Mouse (Mus musculus): ENCODE results near the gene Tor3a. TPM values are rescaled to one million over a fixed set of nuclear protein-coding genes. Genes with fewer than 3 reads are reported as not detected.

The Tor3a gene
- polyA plus RNA-seq, 2 experiments, result 2.2 to 3.0 TPM

GRCm38 (mm10) chr1:156642813-156643212 lies 31.3 kb downstream of the Tor3a start:
- no peak for ATAC-seq (ENCODE audit: insufficient read depth)

GRCm38 (mm10) chr1:156641808-156642207 lies 32.3 kb downstream of the Tor3a start:
- DNase-seq (ENCODE audit: low read depth in 3 of 3, low spot score in 3 of 3) (no peak), ATAC-seq (ENCODE audit: insufficient read depth) (0 out of 2 replicates have a peak, but pooled peaks have one; percentile 41)
- 35% methylated on average over 10 of the region's 10 CpGs for WGBS (ENCODE audit: insufficient replicate concordance)
- no peaks in the 10 kb centered on the region for H3K9me3 ChIP-seq (ENCODE audit: control insufficient read depth, low read length)
- no peak overlapping the region for H3K4me3 ChIP-seq (ENCODE audit: insufficient read depth in 1 of 2, low read depth in 2 of 2, low read length in 2 of 2)
- no peak overlapping the region for H3K27ac ChIP-seq
- no peak overlapping the region for H3K4me2 ChIP-seq (ENCODE audit: low read depth)
- H3K36me3 ChIP-seq (replicated peaks; ENCODE audit: control insufficient read depth, insufficient read depth, low read depth), result no peaks in the 10 kb centered on the region
- TF ChIP-seq EP300 (IDR thresholded peaks at IDR 0.05; ENCODE audit: low read depth), result no peak
- no peak for TF ChIP-seq CTCF (IDR thresholded peaks at IDR 0.05; ENCODE audit: low read depth)
- H3K27me3 ChIP-seq (ENCODE audit: control insufficient read depth, insufficient read depth, low read length), result no peaks in the 10 kb centered on the region
- H3K9ac ChIP-seq (replicated peaks), result no peak overlapping the region
- H3K4me1 ChIP-seq (replicated peaks; ENCODE audit: control insufficient read depth in 2 of 2, insufficient read depth in 2 of 2, low read length in 1 of 2), result no peaks in the 10 kb centered on the region

More at GRCm38 (mm10) chr1:156642813-156643212, 31.3 kb downstream of the Tor3a start:
- no peak for DNase-seq (ENCODE audit: low read depth in 3 of 3, low spot score in 3 of 3)
- H3K27me3 ChIP-seq (ENCODE audit: control insufficient read depth, insufficient read depth, low read length), result no peaks in the 10 kb centered on the region
- no peak overlapping the region for H3K9ac ChIP-seq (replicated peaks)
- no peaks in the 10 kb centered on the region for H3K4me1 ChIP-seq (replicated peaks; ENCODE audit: control insufficient read depth in 2 of 2, insufficient read depth in 2 of 2, low read length in 1 of 2)
- H3K4me2 ChIP-seq (ENCODE audit: low read depth), result no peak overlapping the region
- TF ChIP-seq CTCF (IDR thresholded peaks at IDR 0.05; ENCODE audit: low read depth) (no peak), EP300 (IDR thresholded peaks at IDR 0.05; ENCODE audit: low read depth) (no peak)
- H3K4me3 ChIP-seq (ENCODE audit: insufficient read depth in 1 of 2, low read depth in 2 of 2, low read length in 2 of 2), result no peak overlapping the region
- no peak overlapping the region for H3K27ac ChIP-seq
- no peaks in the 10 kb centered on the region for H3K9me3 ChIP-seq (ENCODE audit: control insufficient read depth, low read length)
- H3K36me3 ChIP-seq (replicated peaks; ENCODE audit: control insufficient read depth, insufficient read depth, low read depth), result no peaks in the 10 kb centered on the region
- WGBS (ENCODE audit: insufficient replicate concordance), result 48% methylated on average over 12 of the region's 12 CpGs

GRCm38 (mm10) chr1:156640577-156640976 lies 33.6 kb downstream of the Tor3a start:
- Histone ChIP-seq H3K4me1 (replicated peaks; ENCODE audit: control insufficient read depth in 2 of 2, insufficient read depth in 2 of 2, low read length in 1 of 2) (no peaks in the 10 kb centered on the region), H3K9ac (replicated peaks) (no peak overlapping the region), H3K9me3 (ENCODE audit: control insufficient read depth, low read length) (no peaks in the 10 kb centered on the region), H3K4me3 (ENCODE audit: insufficient read depth in 1 of 2, low read depth in 2 of 2, low read length in 2 of 2) (no peak overlapping the region), H3K4me2 (ENCODE audit: low read depth) (no peak overlapping the region), H3K27me3 (ENCODE audit: control insufficient read depth, insufficient read depth, low read length) (no peaks in the 10 kb centered on the region), H3K36me3 (replicated peaks; ENCODE audit: control insufficient read depth, insufficient read depth, low read depth) (no peaks in the 10 kb centered on the region; the same call in 1 of the 2 replicates), H3K27ac (no peak overlapping the region)
- DNase-seq (ENCODE audit: low read depth in 3 of 3, low spot score in 3 of 3) (no peak), ATAC-seq (ENCODE audit: insufficient read depth) (no peak)
- TF ChIP-seq EP300 (IDR thresholded peaks at IDR 0.05; ENCODE audit: low read depth) (no peak), CTCF (IDR thresholded peaks at IDR 0.05; ENCODE audit: low read depth) (peak; percentile 33; the same call in 1 of the 2 replicates)
- WGBS (ENCODE audit: insufficient replicate concordance), result 67% methylated on average over 4 of the region's 4 CpGs

- Histone ChIP-seq H3K27me3 (ENCODE audit: control insufficient read depth, insufficient read depth, low read length) (no peaks in the 10 kb centered on the region), H3K9ac (replicated peaks) (no peak overlapping the region), H3K9me3 (ENCODE audit: control insufficient read depth, low read length) (no peaks in the 10 kb centered on the region), H3K27ac (no peak overlapping the region), H3K4me3 (ENCODE audit: insufficient read depth in 1 of 2, low read depth in 2 of 2, low read length in 2 of 2) (no peak overlapping the region), H3K36me3 (replicated peaks; ENCODE audit: control insufficient read depth, insufficient read depth, low read depth) (peaks cover under 1% of the 10 kb centered on the region; the same call in 1 of the 2 replicates), H3K4me2 (ENCODE audit: low read depth) (no peak overlapping the region), H3K4me1 (replicated peaks; ENCODE audit: control insufficient read depth in 2 of 2, insufficient read depth in 2 of 2, low read length in 1 of 2) (no peaks in the 10 kb centered on the region)
- ATAC-seq (ENCODE audit: insufficient read depth), result no peak
- TF ChIP-seq CTCF (IDR thresholded peaks at IDR 0.05; ENCODE audit: low read depth) (no peak), EP300 (IDR thresholded peaks at IDR 0.05; ENCODE audit: low read depth) (no peak)
- 73% methylated on average over 5 of the region's 5 CpGs for WGBS (ENCODE audit: insufficient replicate concordance)
- DNase-seq (ENCODE audit: low read depth in 3 of 3, low spot score in 3 of 3), result no peak
Observed at GRCm38 (mm10) chr1:156639455-156639854, 34.7 kb downstream of the Tor3a start.

GRCm38 (mm10) chr1:156635148-156635547 lies 39.0 kb downstream of the Tor3a start:
- TF ChIP-seq CTCF (IDR thresholded peaks at IDR 0.05; ENCODE audit: low read depth) (no peak), EP300 (IDR thresholded peaks at IDR 0.05; ENCODE audit: low read depth) (no peak)

More at GRCm38 (mm10) chr1:156635148-156635547, 39.0 kb downstream of the Tor3a start:
- Histone ChIP-seq H3K4me2 (ENCODE audit: low read depth) (no peak overlapping the region), H3K27ac (no peak overlapping the region), H3K27me3 (ENCODE audit: control insufficient read depth, insufficient read depth, low read length) (no peaks in the 10 kb centered on the region), H3K36me3 (replicated peaks; ENCODE audit: control insufficient read depth, insufficient read depth, low read depth) (peaks cover 6% of the 10 kb centered on the region), H3K9me3 (ENCODE audit: control insufficient read depth, low read length) (no peaks in the 10 kb centered on the region), H3K4me3 (ENCODE audit: insufficient read depth in 1 of 2, low read depth in 2 of 2, low read length in 2 of 2) (no peak overlapping the region), H3K9ac (replicated peaks) (no peak overlapping the region), H3K4me1 (replicated peaks; ENCODE audit: control insufficient read depth in 2 of 2, insufficient read depth in 2 of 2, low read length in 1 of 2) (no peaks in the 10 kb centered on the region)
- ATAC-seq (ENCODE audit: insufficient read depth) (no peak), DNase-seq (ENCODE audit: low read depth in 3 of 3, low spot score in 3 of 3) (no peak)
- WGBS (ENCODE audit: insufficient replicate concordance), result 65% methylated on average over 2 of the region's 2 CpGs

Measured in liver, embryonic 14.5 days (tissue).